Mouse (Mus musculus) urinary bladder, postnatal 10 days (tissue): ENCODE results near the gene Erlec1.

Source experiments
- DNase-seq: peaks from one replicate; pipeline ENCODE4 v3.0.0; 2022; ENCODE audit warnings: low spot score

Gene Erlec1

GRCm38 (mm10) chr11:30954279-30954725 is at the start of gene Erlec1:
Gene Erlec1, minus strand, starts transcription at chr11:30954335.
- peak; percentile 58 for DNase-seq

- no peak for DNase-seq
These were observed 47.2 kb upstream of the Erlec1 start for GRCm38 (mm10) chr11:31001169-31001908.

DNA sequence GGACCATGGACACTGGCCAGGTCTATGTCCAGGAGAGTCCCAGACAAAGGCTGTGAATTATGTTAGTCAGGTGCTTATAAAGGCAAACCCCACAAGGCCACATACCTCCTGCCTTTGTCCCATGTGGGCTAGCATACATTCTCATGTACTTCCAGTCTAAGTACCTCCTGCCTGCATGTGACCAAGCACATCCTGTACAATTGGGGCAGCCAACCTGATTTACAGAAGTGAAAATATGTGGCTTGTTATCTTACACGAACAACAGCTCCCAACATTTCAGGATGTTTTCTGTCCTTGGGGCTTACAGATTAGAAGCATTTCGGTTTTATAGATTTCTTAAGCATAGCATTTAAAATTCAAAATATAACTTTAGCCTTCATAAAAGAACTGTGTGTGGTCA is 45.9 kb upstream of the Erlec1 start:
- DNase-seq, result no peak

- DNase-seq, result no peak
These were observed 44.6 kb upstream of the Erlec1 start for GRCm38 (mm10) chr11:30998704-30999103.

DNA sequence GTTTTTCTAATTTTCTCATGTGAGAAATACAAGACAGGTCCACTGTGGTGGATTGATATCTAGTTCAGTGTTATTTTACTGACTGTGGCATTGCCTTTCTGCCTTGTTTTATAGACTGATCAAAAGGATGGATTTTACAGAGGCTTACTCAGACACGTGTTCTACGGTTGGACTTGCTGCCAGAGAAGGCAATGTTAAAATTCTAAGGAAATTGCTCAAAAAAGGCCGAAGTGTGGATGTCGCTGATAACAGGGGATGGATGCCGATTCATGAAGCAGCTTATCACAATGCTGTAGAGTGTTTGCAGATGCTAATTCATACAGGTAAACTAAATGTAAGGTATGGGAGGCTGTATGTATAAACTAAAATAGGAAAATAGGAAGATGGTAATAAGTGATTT is 44.1 kb upstream of the Erlec1 start:
- no peak for DNase-seq

GRCm38 (mm10) chr11:30996670-30997069 is 42.5 kb upstream of the Erlec1 start:
- DNase-seq, result no peak

- DNase-seq, result no peak
These were observed 32.5 kb upstream of the Erlec1 start for GRCm38 (mm10) chr11:30986625-30987017.

DNA sequence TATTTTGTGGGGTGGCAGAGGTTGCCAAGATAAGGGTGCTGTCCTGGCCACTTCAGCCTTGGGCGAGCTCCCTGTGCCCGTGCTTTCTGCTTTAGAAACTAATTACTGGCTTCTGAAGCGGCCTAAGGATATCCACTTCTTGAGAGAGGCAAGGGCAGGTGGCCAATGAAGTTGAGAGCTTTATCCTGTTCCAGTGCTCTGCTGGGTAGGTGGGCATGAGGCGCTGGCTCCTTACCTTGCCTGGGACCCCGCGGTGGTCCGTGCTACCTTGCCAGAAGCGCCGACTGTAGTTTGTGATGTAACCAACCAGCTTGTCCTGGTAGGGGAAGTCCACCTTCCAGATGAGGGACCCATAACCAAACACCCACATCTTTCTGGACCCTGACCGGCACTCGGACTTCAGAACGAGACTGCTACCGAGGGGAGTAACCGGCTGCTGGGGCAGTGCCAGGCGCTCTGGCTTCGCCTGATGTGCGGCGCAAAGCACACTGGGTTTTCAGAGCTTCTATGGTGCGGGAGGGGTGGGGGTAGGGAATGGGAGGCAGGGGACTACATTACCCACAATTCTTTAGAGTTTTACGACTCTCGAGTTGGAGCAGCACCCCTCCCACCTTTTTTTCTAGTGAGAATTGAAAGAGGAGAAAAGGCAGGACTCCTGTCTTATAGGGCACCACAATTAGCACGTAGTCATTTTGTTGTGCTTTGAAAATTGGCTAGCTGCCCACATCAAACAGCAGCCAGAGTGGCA is 31.9 kb upstream of the Erlec1 start, which contains the start of gene Chac2:
Gene Chac2 (minus strand): TSS at position 474 of the 748 bp plus-strand sequence.
- peak; percentile 35 for DNase-seq

DNA sequence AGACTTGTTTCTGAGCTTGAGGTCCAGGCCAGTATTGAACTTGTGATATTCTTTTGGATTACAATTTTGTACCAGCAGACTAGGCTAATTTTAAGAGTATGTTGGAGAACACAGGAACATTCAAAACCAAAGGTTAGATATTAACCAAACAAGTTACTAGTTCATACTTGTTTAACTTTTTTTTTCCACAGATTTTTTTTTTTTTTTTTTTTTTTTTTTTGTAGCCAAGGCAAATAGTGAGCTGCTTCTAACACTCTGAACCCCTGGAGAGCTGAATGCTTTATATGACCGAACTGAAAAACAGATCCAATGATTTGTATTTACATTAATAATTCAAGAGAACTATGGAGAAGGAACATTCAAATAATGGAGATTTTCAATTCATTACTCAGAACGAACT is 31.1 kb upstream of the Erlec1 start:
- no peak for DNase-seq

DNA sequence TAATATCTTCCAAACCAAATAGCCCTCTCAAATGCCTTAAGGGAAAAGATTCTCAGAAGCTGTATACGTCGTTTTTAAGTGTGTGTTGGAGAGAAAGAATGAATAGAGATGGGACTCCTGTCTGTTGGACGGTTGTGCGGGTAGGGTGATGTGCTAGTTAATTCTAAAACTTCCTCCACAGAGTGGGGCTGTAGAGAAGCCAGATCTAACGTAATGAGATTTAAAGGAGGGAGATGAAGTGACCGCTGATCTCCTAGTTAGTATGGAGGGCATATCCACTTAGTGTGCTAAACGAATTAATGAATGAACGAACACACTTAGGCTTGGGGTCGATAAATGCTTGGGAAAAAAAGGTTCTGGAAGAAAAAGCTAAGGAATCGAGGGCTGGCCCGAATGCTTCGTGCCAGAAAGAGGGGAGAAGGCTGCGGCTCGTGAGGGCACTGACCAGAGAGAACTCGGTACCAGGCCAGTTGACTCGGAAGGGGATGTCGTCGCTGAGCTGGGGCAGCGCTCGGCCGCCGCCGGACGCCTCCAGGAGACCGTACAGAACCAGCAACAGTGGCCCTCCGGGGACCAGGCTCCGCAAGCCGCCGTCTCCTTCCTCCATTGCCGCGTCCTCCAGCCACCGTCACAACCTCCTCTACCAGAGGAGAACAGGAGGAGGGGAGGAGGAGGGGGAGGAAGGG is 523 bp downstream of the Erlec1 start:
- peak; percentile 13 for DNase-seq

GRCm38 (mm10) chr11:30952829-30953228 is 1.3 kb downstream of the Erlec1 start:
- DNase-seq, result no peak

- DNase-seq, result no peak
These were observed 10.6 kb downstream of the Erlec1 start for GRCm38 (mm10) chr11:30943522-30943921.

DNA sequence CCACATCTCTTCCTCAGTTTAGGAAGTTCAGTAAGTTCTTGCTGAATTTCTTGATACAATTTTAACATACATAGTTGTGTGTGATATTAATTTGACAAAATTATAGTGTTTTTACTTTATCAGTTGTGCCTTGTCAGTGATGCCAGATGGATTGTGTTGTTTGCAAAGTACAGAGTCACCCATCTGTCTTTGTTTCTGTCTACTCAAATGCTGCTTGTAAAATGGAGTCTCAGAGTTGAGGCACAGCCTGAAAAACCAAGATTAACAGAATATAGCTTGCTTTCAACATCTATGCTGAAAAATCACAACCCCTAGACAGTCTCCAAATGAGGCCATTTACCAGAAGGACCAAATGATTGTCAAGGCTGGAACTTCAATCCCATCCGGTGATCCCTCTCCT is 25.6 kb downstream of the Erlec1 start:
- DNase-seq, result no peak

- DNase-seq, result no peak
These were observed 26.1 kb downstream of the Erlec1 start for GRCm38 (mm10) chr11:30928079-30928478.

GRCm38 (mm10) chr11:30923283-30923682 is 30.9 kb downstream of the Erlec1 start:
- no peak for DNase-seq

DNA sequence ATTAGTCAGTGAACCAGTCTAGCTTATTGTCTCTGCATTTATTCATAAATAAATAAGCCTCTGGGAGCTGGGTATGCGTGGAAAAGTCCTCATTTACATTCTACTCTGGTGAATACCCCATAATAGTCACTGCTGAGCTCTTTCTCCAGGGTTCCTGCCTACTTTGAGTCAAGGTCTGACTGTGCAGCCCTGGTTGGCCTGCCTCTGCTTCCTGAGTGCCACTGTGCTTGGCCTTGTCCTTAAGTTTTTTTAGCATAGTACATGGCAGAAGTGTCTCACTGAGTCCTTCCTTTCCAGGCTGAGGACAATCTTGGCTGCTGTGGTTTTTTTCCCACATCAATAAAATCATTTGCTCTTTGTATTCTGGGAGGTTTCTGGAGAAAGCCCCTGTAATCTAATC is 33.5 kb downstream of the Erlec1 start:
- no peak for DNase-seq

GRCm38 (mm10) chr11:30912311-30912710 is 41.8 kb downstream of the Erlec1 start:
- DNase-seq, result no peak

GRCm38 (mm10) chr11:30899312-30899711 is 54.8 kb downstream of the Erlec1 start:
- DNase-seq, result no peak

- no peak for DNase-seq
These were observed 57.9 kb downstream of the Erlec1 start for GRCm38 (mm10) chr11:30896201-30896600.

- no peak for DNase-seq
These were observed 66.0 kb downstream of the Erlec1 start for GRCm38 (mm10) chr11:30888153-30888552.

DNA sequence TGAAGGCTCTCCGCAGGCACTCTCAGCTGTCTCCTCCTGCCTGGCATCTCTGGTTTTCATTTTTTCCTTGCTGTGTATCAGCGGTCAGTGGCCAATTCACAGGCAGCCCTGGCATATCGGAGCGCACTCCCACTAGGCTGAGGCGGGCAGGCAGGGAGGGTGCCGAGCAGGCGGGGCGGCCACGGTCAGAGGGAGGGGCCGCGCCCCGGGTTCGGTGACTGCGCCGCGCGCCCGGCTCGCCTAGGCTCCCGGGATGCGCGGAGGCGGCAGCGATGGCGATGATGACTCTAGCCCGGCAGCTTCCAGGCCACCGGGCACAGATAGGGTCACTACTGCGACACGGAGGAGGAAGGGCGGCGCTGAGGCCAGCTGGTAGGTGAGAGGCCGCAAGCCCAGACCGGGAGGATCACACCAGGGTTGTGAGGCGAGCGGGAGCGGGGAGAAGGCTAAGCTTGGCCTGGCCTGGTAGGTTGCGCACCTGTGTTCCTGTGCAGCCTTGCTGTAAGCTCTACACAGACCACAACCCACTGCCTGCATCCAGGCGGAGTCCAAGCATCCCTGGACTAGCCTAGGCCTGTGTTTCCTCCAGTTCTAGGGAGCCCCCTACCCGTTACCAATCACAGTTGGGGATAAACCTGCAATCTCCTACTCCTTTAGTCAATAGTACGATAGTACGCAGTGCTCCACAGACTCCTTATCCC is 68.8 kb downstream of the Erlec1 start, which contains the start of the genes Gpr75 and Asb3:
Gene Gpr75 (plus strand): TSS at position 188 of the 701 bp plus-strand sequence.
Gene Asb3 (plus strand): TSS at position 246 of the 701 bp plus-strand sequence.
- peak; percentile 15 for DNase-seq
